Mouse (Mus musculus): ENCODE results near the gene Tmem131. TPM values are rescaled to one million over a fixed set of nuclear protein-coding genes. Genes with fewer than 3 reads are reported as not detected.
"Not testable (repeated sequence)": the region's sequence is repeated elsewhere in the genome, so short reads cannot be mapped to it uniquely, and the experiment has no call there.

The Tmem131 gene
- polyA plus RNA-seq, 1 experiment, result 56.8 TPM

- Histone ChIP-seq H3K27ac (ENCODE audit: insufficient read depth, low read length) (no peak overlapping the region), H3K4me1 (ENCODE audit: control insufficient read depth, insufficient read depth, low read length) (no peaks in the 10 kb centered on the region), H3K4me3 (ENCODE audit: insufficient read depth, low read length) (no peak overlapping the region)
- TF ChIP-seq CTCF (IDR thresholded peaks at IDR 0.05; ENCODE audit: borderline replicate concordance, insufficient read depth, low read length) (no peak), POLR2A (IDR thresholded peaks at IDR 0.05; ENCODE audit: low read depth, low read length) (no peak)
Measured at GRCm38 (mm10) chr1:36911603-36912002, 31.9 kb downstream of the Tmem131 start.

GRCm38 (mm10) chr1:36910397-36910796 lies 33.1 kb downstream of the Tmem131 start:
- no peak overlapping the region for H3K4me3 ChIP-seq (ENCODE audit: insufficient read depth, low read length)
- no peaks in the 10 kb centered on the region for H3K4me1 ChIP-seq (ENCODE audit: control insufficient read depth, insufficient read depth, low read length)
- no peak overlapping the region for H3K27ac ChIP-seq (ENCODE audit: insufficient read depth, low read length)
- TF ChIP-seq POLR2A (IDR thresholded peaks at IDR 0.05; ENCODE audit: low read depth, low read length) (no peak), CTCF (IDR thresholded peaks at IDR 0.05; ENCODE audit: borderline replicate concordance, insufficient read depth, low read length) (no peak)

GRCm38 (mm10) chr1:36909965-36910364 lies 33.5 kb downstream of the Tmem131 start:
- H3K27ac ChIP-seq (ENCODE audit: insufficient read depth, low read length); H3K4me3 ChIP-seq (ENCODE audit: insufficient read depth, low read length); H3K4me1 ChIP-seq (ENCODE audit: control insufficient read depth, insufficient read depth, low read length): not testable (repeated sequence)

- Histone ChIP-seq H3K4me1 (ENCODE audit: control insufficient read depth, insufficient read depth, low read length) (no peaks in the 10 kb centered on the region), H3K27ac (ENCODE audit: insufficient read depth, low read length) (no peak overlapping the region), H3K4me3 (ENCODE audit: insufficient read depth, low read length) (no peak overlapping the region)
- no peak for TF ChIP-seq CTCF (IDR thresholded peaks at IDR 0.05; ENCODE audit: borderline replicate concordance, insufficient read depth, low read length)
- TF ChIP-seq POLR2A (IDR thresholded peaks at IDR 0.05; ENCODE audit: low read depth, low read length), result no peak
Measured at GRCm38 (mm10) chr1:36905216-36905615, 38.2 kb downstream of the Tmem131 start.

DNA sequence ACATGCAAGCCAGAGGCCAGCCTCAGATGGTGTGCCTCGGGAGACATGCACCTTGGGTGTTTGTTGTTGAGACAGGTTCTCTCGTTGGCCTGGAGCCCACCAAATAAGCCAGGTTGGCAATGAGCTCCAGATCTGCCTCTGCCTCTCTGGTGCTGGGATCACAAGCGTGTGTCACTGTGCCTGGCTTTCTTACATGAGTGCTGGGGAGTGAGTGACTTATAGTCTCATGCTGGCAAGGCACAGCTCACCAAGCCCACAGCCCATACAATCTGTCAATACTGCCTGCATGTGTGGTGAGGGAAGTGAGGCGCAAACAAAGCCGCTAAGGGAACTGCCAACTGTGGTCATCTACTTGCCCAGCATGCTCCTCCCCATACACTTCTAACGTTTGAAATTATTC lies 39.0 kb downstream of the Tmem131 start:
- TF ChIP-seq CTCF (IDR thresholded peaks at IDR 0.05; ENCODE audit: borderline replicate concordance, insufficient read depth, low read length) (no peak), POLR2A (IDR thresholded peaks at IDR 0.05; ENCODE audit: low read depth, low read length) (no peak)
- no peaks in the 10 kb centered on the region for H3K4me1 ChIP-seq (ENCODE audit: control insufficient read depth, insufficient read depth, low read length)
- no peak overlapping the region for H3K27ac ChIP-seq (ENCODE audit: insufficient read depth, low read length)
- no peak overlapping the region for H3K4me3 ChIP-seq (ENCODE audit: insufficient read depth, low read length)

DNA sequence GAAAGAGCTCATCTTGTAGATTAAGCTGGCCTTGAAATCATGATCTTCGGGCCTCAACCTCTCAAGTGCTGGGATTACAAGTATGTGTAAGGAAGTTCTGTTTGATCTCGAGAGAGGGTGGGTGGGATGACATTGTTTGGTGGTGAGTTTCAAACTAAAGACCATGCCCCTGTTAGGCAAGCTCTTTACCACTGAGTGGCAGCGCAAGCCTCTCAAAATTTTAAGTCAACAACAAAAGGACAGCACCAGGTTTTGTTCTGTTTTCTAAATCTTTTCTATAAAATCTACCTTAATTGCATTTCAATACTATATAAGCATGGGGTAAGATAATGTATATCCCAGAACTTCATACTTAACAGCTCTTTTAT lies 39.4 kb downstream of the Tmem131 start:
- TF ChIP-seq CTCF (IDR thresholded peaks at IDR 0.05; ENCODE audit: borderline replicate concordance, insufficient read depth, low read length) (no peak), POLR2A (IDR thresholded peaks at IDR 0.05; ENCODE audit: low read depth, low read length) (no peak)
- Histone ChIP-seq H3K4me1 (ENCODE audit: control insufficient read depth, insufficient read depth, low read length) (no peaks in the 10 kb centered on the region), H3K27ac (ENCODE audit: insufficient read depth, low read length) (no peak overlapping the region), H3K4me3 (ENCODE audit: insufficient read depth, low read length) (no peak overlapping the region)

- H3K27ac ChIP-seq (ENCODE audit: insufficient read depth, low read length), result no peak overlapping the region
- no peak overlapping the region for H3K4me3 ChIP-seq (ENCODE audit: insufficient read depth, low read length)
- no peaks in the 10 kb centered on the region for H3K4me1 ChIP-seq (ENCODE audit: control insufficient read depth, insufficient read depth, low read length)
- TF ChIP-seq CTCF (IDR thresholded peaks at IDR 0.05; ENCODE audit: borderline replicate concordance, insufficient read depth, low read length), result no peak
- TF ChIP-seq POLR2A (IDR thresholded peaks at IDR 0.05; ENCODE audit: low read depth, low read length), result no peak
Measured at GRCm38 (mm10) chr1:36903376-36904083, 39.9 kb downstream of the Tmem131 start.

DNA sequence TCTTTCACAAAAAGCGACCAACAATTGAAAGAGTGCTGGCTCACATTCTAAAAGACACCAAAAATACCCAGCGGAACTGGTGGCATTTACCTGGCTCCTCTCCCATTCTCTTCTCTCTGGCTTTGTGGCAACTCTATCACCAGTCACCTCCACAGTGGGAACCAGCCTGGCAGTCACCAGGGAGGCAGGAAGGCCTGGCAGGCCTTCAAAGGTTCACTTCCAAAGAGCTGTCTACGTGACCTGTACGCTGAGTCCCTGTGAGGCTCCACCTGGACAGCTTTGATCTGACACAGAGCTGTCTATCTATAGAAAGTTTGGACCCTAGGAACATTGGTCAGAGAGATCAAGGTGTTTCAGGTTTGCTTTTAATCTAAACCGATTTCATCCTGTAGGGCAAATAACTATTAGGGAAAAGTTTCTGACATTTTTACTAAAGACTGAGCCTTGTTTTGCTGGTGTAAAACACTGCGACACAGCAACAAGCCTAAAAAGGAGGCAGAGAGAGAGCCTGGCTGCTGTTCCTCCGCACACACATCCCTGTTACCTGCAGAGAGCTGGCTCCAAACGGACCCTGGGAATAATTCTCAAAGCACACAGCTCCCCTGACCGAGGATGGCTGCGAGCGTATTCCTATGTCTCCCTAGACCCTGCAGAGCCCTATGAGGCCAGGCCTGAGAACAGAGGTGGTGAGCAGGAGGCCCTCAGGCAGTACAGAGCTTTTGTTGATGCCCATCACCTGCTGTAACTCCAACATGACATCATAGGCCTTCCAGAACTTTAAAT lies 40.7 kb downstream of the Tmem131 start:
- TF ChIP-seq CTCF (IDR thresholded peaks at IDR 0.05; ENCODE audit: borderline replicate concordance, insufficient read depth, low read length), result no peak
- TF ChIP-seq POLR2A (IDR thresholded peaks at IDR 0.05; ENCODE audit: low read depth, low read length), result no peak
- no peaks in the 10 kb centered on the region for H3K4me1 ChIP-seq (ENCODE audit: control insufficient read depth, insufficient read depth, low read length)
- H3K4me3 ChIP-seq (ENCODE audit: insufficient read depth, low read length), result no peak overlapping the region
- H3K27ac ChIP-seq (ENCODE audit: insufficient read depth, low read length), result no peak overlapping the region

DNA sequence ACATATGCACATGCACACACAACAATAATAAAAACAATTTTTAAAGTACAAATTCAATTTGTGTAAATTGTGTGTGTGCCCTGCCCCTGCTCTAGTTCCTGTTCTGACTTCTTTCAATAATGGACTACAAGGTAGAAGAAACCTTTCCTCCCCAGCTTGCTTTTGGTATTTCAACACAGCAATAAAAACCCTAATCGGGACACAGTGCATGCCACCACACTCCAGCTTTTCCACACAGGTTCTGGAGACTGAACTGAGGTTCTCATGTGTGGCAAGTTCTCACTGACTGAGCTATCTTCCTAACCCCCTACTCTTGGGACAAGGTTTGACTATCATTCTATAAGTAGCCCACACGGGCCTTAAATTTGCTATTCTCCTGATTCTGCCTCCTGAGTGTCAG lies 43.8 kb downstream of the Tmem131 start:
- no peak for TF ChIP-seq CTCF (IDR thresholded peaks at IDR 0.05; ENCODE audit: borderline replicate concordance, insufficient read depth, low read length)
- TF ChIP-seq POLR2A (IDR thresholded peaks at IDR 0.05; ENCODE audit: low read depth, low read length), result no peak

GRCm38 (mm10) chr1:36896423-36896822 lies 47.0 kb downstream of the Tmem131 start:
- TF ChIP-seq CTCF (IDR thresholded peaks at IDR 0.05; ENCODE audit: borderline replicate concordance, insufficient read depth, low read length), result no peak
- no peak for TF ChIP-seq POLR2A (IDR thresholded peaks at IDR 0.05; ENCODE audit: low read depth, low read length)
- Histone ChIP-seq H3K27ac (ENCODE audit: insufficient read depth, low read length) (no peak overlapping the region), H3K4me3 (ENCODE audit: insufficient read depth, low read length) (no peak overlapping the region), H3K4me1 (ENCODE audit: control insufficient read depth, insufficient read depth, low read length) (no peaks in the 10 kb centered on the region)

More for the DNA sequence above, 43.8 kb downstream of the Tmem131 start:
- no peak overlapping the region for H3K27ac ChIP-seq (ENCODE audit: insufficient read depth, low read length)
- H3K4me3 ChIP-seq (ENCODE audit: insufficient read depth, low read length), result no peak overlapping the region
- no peaks in the 10 kb centered on the region for H3K4me1 ChIP-seq (ENCODE audit: control insufficient read depth, insufficient read depth, low read length)
